Mouse (Mus musculus): ENCODE measurements around the gene Ly75. TPM values are rescaled to one million over a fixed set of nuclear protein-coding genes. Genes with fewer than 3 reads are reported as not detected.

Ly75 gene
- polyA plus RNA-seq, 1 experiment from 2014 or later: 2.3 TPM

GRCm38 (mm10) chr2:60256751-60257150 is 126.4 kb downstream of the Ly75 start:
- Histone ChIP-seq H3K4me3 (ENCODE audit: low read depth, low read length) (no peak overlapping the region), H3K27ac (ENCODE audit: low read depth, low read length) (no peak overlapping the region), H3K9ac (ENCODE audit: low read length) (no peak overlapping the region), H3K27me3 (ENCODE audit: control insufficient read depth, insufficient read depth, low read length) (no peaks in the 10 kb centered on the region), H3K4me2 (no peak overlapping the region), H3K36me3 (ENCODE audit: control insufficient read depth, insufficient read depth, low read length) (no peaks in the 10 kb centered on the region), H3K9me3 (ENCODE audit: control insufficient read depth, low read length) (no peaks in the 10 kb centered on the region), H3K4me1 (ENCODE audit: control insufficient read depth, insufficient read depth, low read length) (no peaks in the 10 kb centered on the region)
- WGBS: 88% methylated on average over 2 of the region's 2 CpGs
- DNase-seq (ENCODE audit: low spot score, missing footprints): no peak
- ATAC-seq (ENCODE audit: low FRiP score): no peak

GRCm38 (mm10) chr2:60253506-60253905 is 129.6 kb downstream of the Ly75 start:
- Histone ChIP-seq H3K36me3 (ENCODE audit: control insufficient read depth, insufficient read depth, low read length) (no peaks in the 10 kb centered on the region), H3K4me1 (ENCODE audit: control insufficient read depth, insufficient read depth, low read length) (no peaks in the 10 kb centered on the region), H3K4me3 (ENCODE audit: low read depth, low read length) (no peak overlapping the region), H3K27me3 (ENCODE audit: control insufficient read depth, insufficient read depth, low read length) (no peaks in the 10 kb centered on the region), H3K4me2 (no peak overlapping the region), H3K27ac (ENCODE audit: low read depth, low read length) (no peak overlapping the region), H3K9me3 (ENCODE audit: control insufficient read depth, low read length) (no peaks in the 10 kb centered on the region), H3K9ac (ENCODE audit: low read length) (no peak overlapping the region)
- DNase-seq (ENCODE audit: low spot score, missing footprints): no peak
- no peak for ATAC-seq (ENCODE audit: low FRiP score)

- H3K9me3 ChIP-seq (ENCODE audit: control insufficient read depth, low read length): no peaks in the 10 kb centered on the region
- no peak overlapping the region for H3K4me3 ChIP-seq (ENCODE audit: low read depth, low read length)
- no peak overlapping the region for H3K27ac ChIP-seq (ENCODE audit: low read depth, low read length)
- H3K36me3 ChIP-seq (ENCODE audit: control insufficient read depth, insufficient read depth, low read length): no peaks in the 10 kb centered on the region
- H3K27me3 ChIP-seq (ENCODE audit: control insufficient read depth, insufficient read depth, low read length): no peaks in the 10 kb centered on the region
- H3K9ac ChIP-seq (ENCODE audit: low read length): no peak overlapping the region
- H3K4me2 ChIP-seq: no peak overlapping the region
- ATAC-seq (ENCODE audit: low FRiP score) (no peak), DNase-seq (ENCODE audit: low spot score, missing footprints) (no peak)
- H3K4me1 ChIP-seq (ENCODE audit: control insufficient read depth, insufficient read depth, low read length): no peaks in the 10 kb centered on the region
- 85% methylated on average over 4 of the region's 4 CpGs for WGBS
Measured at GRCm38 (mm10) chr2:60252782-60253181, 130.3 kb downstream of the Ly75 start.

Other genes starting within 250 kb of the Ly75 start
- 74.7 and 81.8 TPM in 2 replicates for gene Baz2b, start 173.5 kb downstream of the Ly75 start, polyA plus RNA-seq (2014; fragmentation: Nextera tagmentation; extraction: Ambion mirVana)
- 76.2 and 82.8 TPM in 2 replicates for gene March7, start 173.4 kb downstream of the Ly75 start, polyA plus RNA-seq (2014; fragmentation: Nextera tagmentation; extraction: Ambion mirVana)
- 15.6 and 16.2 TPM in 2 replicates for gene Cd302, start 98.8 kb downstream of the Ly75 start, polyA plus RNA-seq (2014; fragmentation: Nextera tagmentation; extraction: Ambion mirVana)
- gene Pla2r1, start 170.0 kb upstream of the Ly75 start, polyA plus RNA-seq (2014; fragmentation: Nextera tagmentation; extraction: Ambion mirVana): 0.36 and 0.66 TPM in 2 replicates

All from midbrain, embryonic 11.5 days (tissue).